Mouse (Mus musculus): Measurements from ENCODE around the gene Marcks.

DNA sequence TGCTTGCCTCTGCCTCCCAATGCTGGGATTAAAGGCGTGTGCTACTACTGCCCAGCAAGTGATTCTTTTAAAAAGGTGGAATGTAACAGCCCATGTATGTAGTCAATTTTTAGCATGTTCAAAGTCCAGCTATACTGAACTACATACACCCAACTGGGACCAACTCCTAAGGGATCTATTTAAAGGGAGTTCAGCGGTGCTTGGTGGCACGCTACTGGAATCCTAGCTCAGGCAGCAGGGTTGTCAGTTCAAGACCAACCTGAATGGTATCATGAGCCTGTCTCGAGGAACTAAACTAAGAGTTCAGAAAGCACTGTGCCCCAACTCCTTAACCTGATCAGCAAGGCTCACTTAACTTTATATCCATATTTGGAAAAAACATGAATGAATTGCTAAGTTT is 6.0 kb downstream of the Marcks start:
- TF ChIP-seq CTCF (IDR thresholded peaks at IDR 0.05; ENCODE audit: low read depth, low read length) (no peak), POLR2A (IDR thresholded peaks at IDR 0.05; ENCODE audit: borderline replicate concordance, low read depth, low read length) (no peak)

Measured in bone marrow macrophage, adult 2 months (primary cell).